Mouse (Mus musculus): Measurements from ENCODE around the gene Nav3. TPM values are rescaled to one million over a fixed set of nuclear protein-coding genes. Genes with fewer than 3 reads are reported as not detected.

The Nav3 gene
- polyA plus RNA-seq, 1 experiment from 2014 or later: 5.7 TPM

DNA sequence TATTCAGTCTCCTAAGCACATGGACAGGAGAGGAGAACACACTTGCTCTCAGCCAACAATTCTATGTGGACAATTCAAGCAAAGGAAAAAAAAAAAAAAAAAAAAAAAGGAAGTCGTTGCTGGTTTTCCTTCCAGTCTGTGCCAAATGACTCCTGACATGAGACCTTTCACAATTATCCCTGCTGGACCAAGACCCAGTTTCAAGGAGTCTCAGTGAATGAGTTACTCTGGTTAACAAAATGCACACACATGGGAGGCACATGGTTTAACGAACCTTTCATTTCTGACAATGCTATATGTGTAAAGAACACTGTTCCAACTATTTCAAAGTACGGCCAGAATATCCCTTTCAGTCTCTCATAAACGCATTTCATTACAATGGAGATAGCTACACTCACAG lies 552.8 kb downstream of the Nav3 start:
- H3K4me3 ChIP-seq: no peak overlapping the region
- WGBS: 79% methylated on average over 4 of the region's 4 CpGs
- no peaks in the 10 kb centered on the region for H3K36me3 ChIP-seq
- H3K4me2 ChIP-seq (replicated peaks): no peak overlapping the region
- no peaks in the 10 kb centered on the region for H3K9me3 ChIP-seq
- H3K27ac ChIP-seq: no peak overlapping the region
- H3K9ac ChIP-seq: no peak overlapping the region
- H3K4me1 ChIP-seq: peaks cover 16% of the 10 kb centered on the region
- H3K27me3 ChIP-seq: no peaks in the 10 kb centered on the region
- ATAC-seq (ENCODE audit: insufficient number of reproducible peaks, insufficient read depth, low FRiP score, low TSS enrichment): no peak

DNA sequence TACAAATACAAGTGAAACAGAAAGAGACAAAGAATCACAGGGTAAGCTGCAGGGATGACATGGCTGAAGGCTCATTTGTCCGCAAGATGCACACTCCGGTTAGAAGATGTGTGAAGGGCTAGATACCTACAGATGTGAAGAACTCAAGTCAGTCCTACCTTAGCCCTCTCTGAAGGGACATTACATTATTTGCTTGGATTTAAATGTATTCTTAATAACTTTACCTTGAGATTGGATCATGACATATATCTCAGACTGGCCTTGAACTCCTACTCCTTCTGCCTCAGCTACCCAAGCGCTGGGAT lies 566.9 kb downstream of the Nav3 start:
- WGBS: 87% methylated on average over 3 of the region's 3 CpGs

DNA sequence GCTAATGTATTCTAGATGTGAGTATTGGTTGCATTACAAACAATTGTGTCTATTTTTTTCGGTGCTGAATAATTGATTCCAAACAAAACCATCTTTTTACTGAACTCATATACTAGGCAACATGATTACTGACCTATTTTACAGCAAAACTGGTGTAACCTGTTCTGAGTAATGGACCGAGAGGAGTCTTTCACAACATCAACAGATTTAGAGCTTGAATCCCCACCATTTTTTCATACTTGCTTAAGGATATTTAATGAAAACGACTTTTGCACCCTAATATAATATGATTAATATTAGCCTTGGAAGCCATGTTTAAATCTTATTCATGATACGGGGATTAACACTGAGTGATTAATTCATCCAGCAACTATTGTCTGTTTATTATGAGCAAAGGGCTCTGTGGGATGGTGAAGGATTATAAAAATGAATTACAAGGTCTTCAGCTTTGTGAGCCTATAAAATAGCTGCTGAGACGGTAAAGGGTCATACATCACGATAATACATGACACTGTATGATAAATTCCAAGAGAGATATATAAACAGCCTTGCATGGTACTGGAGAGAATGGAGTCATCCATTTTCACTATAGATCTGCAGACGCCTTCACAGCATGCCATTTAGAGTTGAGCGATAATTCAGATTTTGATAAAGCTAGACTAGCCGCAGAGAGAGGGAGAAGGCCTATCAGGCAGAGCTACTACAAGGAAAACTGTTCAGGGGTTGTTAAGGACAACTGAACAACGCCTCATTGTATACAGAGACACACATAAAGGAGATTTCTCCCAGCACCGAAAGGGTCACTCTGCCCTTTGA lies 567.4 kb downstream of the Nav3 start:
- no peak for ATAC-seq (ENCODE audit: insufficient number of reproducible peaks, insufficient read depth, low FRiP score, low TSS enrichment)
- no peak overlapping the region for H3K4me2 ChIP-seq (replicated peaks)
- WGBS: 74% methylated on average over 11 of the region's 11 CpGs

More for the DNA sequence above, 566.9 kb downstream of the Nav3 start:
- no peaks in the 10 kb centered on the region for H3K27me3 ChIP-seq
- no peak overlapping the region for H3K27ac ChIP-seq
- no peak overlapping the region for H3K4me3 ChIP-seq
- H3K4me1 ChIP-seq: no peaks in the 10 kb centered on the region
- no peaks in the 10 kb centered on the region for H3K9me3 ChIP-seq
- H3K9ac ChIP-seq: no peak overlapping the region
- H3K4me2 ChIP-seq (replicated peaks): no peak overlapping the region
- ATAC-seq (ENCODE audit: insufficient number of reproducible peaks, insufficient read depth, low FRiP score, low TSS enrichment): no peak
- H3K36me3 ChIP-seq: no peaks in the 10 kb centered on the region

DNA sequence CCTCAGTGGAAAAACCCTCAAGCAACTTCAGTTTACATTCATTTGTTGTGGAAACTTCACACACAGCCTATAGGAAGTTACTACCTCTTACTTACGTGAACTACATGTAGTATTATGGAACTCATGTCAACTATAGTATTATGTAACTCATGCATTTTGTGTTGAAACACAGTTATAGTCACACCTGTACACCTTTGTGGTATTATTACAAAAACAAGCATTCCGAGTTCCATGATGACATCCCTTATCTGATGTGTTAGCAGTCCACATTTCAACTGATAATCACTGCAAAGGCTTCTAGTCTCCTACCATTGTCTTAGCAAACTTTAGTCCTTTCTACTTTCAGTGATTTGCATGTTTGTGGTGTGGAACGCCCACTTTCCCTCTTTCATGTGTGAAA lies 568.8 kb downstream of the Nav3 start:
- Histone ChIP-seq H3K4me2 (replicated peaks) (no peak overlapping the region), H3K9ac (no peak overlapping the region), H3K36me3 (no peaks in the 10 kb centered on the region), H3K4me1 (no peaks in the 10 kb centered on the region), H3K9me3 (no peaks in the 10 kb centered on the region), H3K27me3 (no peaks in the 10 kb centered on the region), H3K27ac (no peak overlapping the region), H3K4me3 (no peak overlapping the region)
- 80% methylated on average over 3 of the region's 3 CpGs for WGBS
- no peak for ATAC-seq (ENCODE audit: insufficient number of reproducible peaks, insufficient read depth, low FRiP score, low TSS enrichment)

More for the DNA sequence above, 567.4 kb downstream of the Nav3 start:
- no peak overlapping the region for H3K9ac ChIP-seq
- no peaks in the 10 kb centered on the region for H3K36me3 ChIP-seq
- no peaks in the 10 kb centered on the region for H3K27me3 ChIP-seq
- H3K9me3 ChIP-seq: no peaks in the 10 kb centered on the region
- H3K4me3 ChIP-seq: no peak overlapping the region
- H3K27ac ChIP-seq: no peak overlapping the region
- no peaks in the 10 kb centered on the region for H3K4me1 ChIP-seq

DNA sequence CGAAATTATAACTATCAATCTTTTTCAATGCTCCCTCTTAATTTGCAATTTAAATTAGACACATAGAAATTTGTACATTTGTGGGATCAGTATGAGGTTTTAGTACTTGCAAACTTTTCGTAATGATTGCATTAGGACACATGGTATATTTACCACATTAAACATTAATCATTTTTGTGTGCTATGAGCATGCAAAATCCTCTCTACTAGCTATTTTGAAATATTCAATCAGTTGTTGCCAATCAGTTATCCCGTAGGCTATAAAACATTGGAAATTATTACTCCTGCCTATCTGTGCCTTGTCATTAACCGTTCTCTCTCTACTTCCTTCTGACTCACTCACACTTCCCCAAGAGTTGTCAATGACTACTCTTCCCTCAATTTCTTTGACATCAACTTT lies 579.9 kb downstream of the Nav3 start:
- 87% methylated on average over 4 of the region's 4 CpGs for WGBS
- ATAC-seq (ENCODE audit: insufficient number of reproducible peaks, insufficient read depth, low FRiP score, low TSS enrichment): no peak

DNA sequence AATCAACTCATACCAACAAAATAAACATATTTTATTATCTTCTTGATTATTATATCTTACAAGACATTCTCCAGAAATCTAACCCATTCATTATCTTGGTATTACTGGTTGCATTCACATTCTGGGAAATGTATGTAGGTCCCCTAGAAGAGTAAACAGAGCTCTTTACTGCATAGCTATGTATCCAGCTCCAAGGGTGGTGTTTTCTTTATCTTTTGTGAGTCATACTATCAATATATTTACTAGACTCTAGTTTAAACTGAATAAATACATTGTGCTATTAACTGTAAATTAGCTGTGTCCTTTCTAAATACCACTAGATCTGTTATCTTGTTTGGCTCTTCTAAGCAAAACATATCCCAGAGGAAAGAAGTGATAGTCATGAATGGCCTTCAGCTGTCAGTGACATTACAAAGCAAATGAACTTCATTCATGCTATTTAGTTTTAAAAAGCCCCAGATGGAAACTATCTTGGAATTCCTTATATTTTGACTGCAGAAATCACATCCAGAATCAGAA lies 580.6 kb downstream of the Nav3 start:
- H3K4me2 ChIP-seq (replicated peaks): no peak overlapping the region
- no peak overlapping the region for H3K4me3 ChIP-seq
- no peaks in the 10 kb centered on the region for H3K36me3 ChIP-seq
- H3K27me3 ChIP-seq: no peaks in the 10 kb centered on the region
- no peaks in the 10 kb centered on the region for H3K9me3 ChIP-seq
- no peaks in the 10 kb centered on the region for H3K4me1 ChIP-seq
- no peak overlapping the region for H3K27ac ChIP-seq
- no peak overlapping the region for H3K9ac ChIP-seq
- ATAC-seq (ENCODE audit: insufficient number of reproducible peaks, insufficient read depth, low FRiP score, low TSS enrichment): no peak

More for the DNA sequence above, 579.9 kb downstream of the Nav3 start:
- H3K36me3 ChIP-seq: no peaks in the 10 kb centered on the region
- no peak overlapping the region for H3K27ac ChIP-seq
- no peak overlapping the region for H3K4me3 ChIP-seq
- H3K9me3 ChIP-seq: no peaks in the 10 kb centered on the region
- no peak overlapping the region for H3K4me2 ChIP-seq (replicated peaks)
- H3K27me3 ChIP-seq: no peaks in the 10 kb centered on the region
- no peaks in the 10 kb centered on the region for H3K4me1 ChIP-seq
- no peak overlapping the region for H3K9ac ChIP-seq

DNA sequence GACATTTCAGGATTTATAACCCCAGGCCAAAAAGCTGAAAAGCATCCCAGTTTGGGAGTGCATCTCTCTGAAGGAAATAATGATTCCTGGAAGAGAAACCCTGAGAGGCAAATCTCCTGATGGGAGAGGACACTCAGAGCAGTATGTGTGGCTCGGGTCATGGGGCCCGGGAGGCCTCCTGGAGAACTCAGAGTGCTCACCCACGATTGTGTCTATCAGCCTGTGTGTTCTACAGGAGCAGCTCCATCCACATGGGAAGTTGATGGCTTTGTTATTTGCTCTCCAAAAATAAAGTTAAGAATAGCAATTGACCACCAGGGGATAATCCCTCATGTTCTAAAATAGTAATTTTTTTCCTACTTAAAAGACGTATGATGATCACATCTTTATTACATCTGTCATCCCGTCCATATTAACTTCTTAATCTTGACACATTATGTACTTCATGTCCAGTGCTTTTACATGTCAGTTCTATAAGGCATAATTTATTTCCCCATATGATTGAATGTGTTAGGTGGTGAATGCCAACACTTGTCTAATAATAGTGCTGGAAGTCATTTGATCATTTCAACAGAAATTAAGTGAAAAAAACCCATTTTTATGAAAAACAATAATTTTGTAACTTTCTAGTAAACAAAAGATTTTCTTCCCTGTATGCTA lies 581.2 kb downstream of the Nav3 start:
- Histone ChIP-seq H3K4me3 (no peak overlapping the region), H3K9ac (no peak overlapping the region), H3K4me2 (replicated peaks) (no peak overlapping the region), H3K27ac (no peak overlapping the region), H3K9me3 (no peaks in the 10 kb centered on the region), H3K27me3 (no peaks in the 10 kb centered on the region), H3K4me1 (no peaks in the 10 kb centered on the region), H3K36me3 (no peaks in the 10 kb centered on the region)
- WGBS: 34% methylated on average over 5 of the region's 5 CpGs
- ATAC-seq (ENCODE audit: insufficient number of reproducible peaks, insufficient read depth, low FRiP score, low TSS enrichment): no peak

DNA sequence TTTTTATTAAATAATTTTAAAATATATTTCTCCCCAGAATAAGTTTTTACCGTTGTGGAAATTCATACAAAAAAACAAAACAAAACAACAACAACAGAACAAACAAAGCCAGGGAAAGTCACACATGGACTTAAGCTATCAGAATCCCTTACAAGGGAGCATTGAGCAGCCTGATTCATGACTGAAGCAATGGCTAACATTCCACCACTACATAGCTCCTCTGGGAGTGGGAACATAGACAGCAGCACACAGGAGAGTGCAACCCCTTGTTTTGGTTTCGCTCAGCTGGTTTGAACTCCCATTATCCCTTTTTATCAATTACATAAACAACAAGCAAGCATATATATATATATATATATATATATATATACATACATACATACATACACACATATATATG lies 589.9 kb downstream of the Nav3 start:
- H3K27ac ChIP-seq: no peak overlapping the region
- H3K4me3 ChIP-seq: no peak overlapping the region
- no peak for ATAC-seq (ENCODE audit: insufficient number of reproducible peaks, insufficient read depth, low FRiP score, low TSS enrichment)
- no peaks in the 10 kb centered on the region for H3K27me3 ChIP-seq
- no peaks in the 10 kb centered on the region for H3K9me3 ChIP-seq
- H3K4me2 ChIP-seq (replicated peaks): no peak overlapping the region
- no peak overlapping the region for H3K9ac ChIP-seq
- no peaks in the 10 kb centered on the region for H3K4me1 ChIP-seq
- no peaks in the 10 kb centered on the region for H3K36me3 ChIP-seq
- WGBS: 70% methylated on average over 2 of the region's 2 CpGs

DNA sequence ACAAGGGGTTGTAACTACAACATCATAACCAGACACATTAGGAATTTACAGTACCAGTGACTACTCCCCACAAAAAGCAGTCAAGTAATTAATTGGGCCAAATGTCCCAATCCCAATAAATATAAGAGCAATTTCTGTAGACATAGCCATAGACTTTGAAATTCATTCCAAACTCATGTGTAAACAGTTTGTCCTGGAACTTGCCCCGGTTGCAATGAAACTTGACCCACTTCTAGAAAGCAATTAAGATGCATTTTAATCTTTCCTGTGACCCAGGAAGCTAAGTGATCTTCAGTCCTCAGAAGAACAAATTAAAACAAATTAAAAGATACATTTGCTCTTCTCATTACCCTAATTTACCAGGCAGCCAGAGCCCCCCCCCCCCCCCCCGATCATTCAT lies 590.6 kb downstream of the Nav3 start:
- Histone ChIP-seq H3K4me1 (no peaks in the 10 kb centered on the region), H3K4me2 (replicated peaks) (no peak overlapping the region), H3K9ac (no peak overlapping the region), H3K36me3 (no peaks in the 10 kb centered on the region), H3K27ac (no peak overlapping the region), H3K27me3 (no peaks in the 10 kb centered on the region), H3K4me3 (no peak overlapping the region), H3K9me3 (no peaks in the 10 kb centered on the region)
- ATAC-seq (ENCODE audit: insufficient number of reproducible peaks, insufficient read depth, low FRiP score, low TSS enrichment): no peak
- 20% methylated on average over 1 of the region's 2 CpGs for WGBS

DNA sequence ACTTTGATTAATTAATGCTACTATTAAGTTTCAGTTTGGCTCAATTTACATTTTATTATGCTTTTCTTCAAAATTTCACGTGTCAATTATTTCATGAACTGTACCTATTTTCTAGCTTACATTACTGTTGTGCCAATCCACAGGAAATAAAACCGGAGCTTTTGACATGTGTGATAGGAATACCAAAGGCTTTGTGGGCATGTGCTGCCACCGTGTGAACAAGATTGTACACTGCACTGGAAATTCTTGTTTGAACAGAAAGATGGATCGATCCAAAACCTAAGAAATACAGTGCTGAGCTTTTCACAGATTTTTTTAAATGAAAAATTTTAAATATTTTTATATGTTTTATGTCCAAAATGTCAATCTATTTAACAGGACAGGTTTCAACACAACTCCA lies 591.3 kb downstream of the Nav3 start:
- Histone ChIP-seq H3K4me1 (no peaks in the 10 kb centered on the region), H3K9ac (no peak overlapping the region), H3K27me3 (no peaks in the 10 kb centered on the region), H3K9me3 (no peaks in the 10 kb centered on the region), H3K36me3 (no peaks in the 10 kb centered on the region), H3K27ac (no peak overlapping the region), H3K4me3 (no peak overlapping the region), H3K4me2 (replicated peaks) (no peak overlapping the region)
- 24% methylated on average over 4 of the region's 4 CpGs for WGBS
- ATAC-seq (ENCODE audit: insufficient number of reproducible peaks, insufficient read depth, low FRiP score, low TSS enrichment): no peak

DNA sequence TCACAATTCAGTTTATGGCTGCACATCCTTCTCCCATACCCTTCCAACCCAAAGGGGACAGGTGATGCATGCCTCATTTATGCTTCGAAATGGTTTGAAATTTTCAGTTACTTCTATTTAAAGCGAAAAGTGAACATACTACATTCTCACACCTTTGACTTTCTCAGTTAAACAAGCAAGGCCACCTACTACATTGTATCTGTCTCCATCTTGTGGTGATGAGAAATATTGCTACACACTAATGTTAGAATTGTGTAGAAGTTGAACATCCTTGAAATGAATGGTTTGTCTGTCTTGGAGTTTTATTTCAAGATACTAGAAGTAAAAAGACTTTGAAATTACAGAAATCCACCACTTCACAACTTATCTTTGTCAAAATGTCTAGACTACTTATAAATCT lies 594.7 kb downstream of the Nav3 start:
- H3K4me2 ChIP-seq (replicated peaks): no peak overlapping the region
- H3K9ac ChIP-seq: no peak overlapping the region
- no peaks in the 10 kb centered on the region for H3K4me1 ChIP-seq
- no peaks in the 10 kb centered on the region for H3K9me3 ChIP-seq
- H3K36me3 ChIP-seq: no peaks in the 10 kb centered on the region
- H3K27ac ChIP-seq: no peak overlapping the region
- H3K4me3 ChIP-seq: no peak overlapping the region
- WGBS: 61% methylated on average over 2 of the region's 2 CpGs
- H3K27me3 ChIP-seq: no peaks in the 10 kb centered on the region
- ATAC-seq (ENCODE audit: insufficient number of reproducible peaks, insufficient read depth, low FRiP score, low TSS enrichment): no peak

DNA sequence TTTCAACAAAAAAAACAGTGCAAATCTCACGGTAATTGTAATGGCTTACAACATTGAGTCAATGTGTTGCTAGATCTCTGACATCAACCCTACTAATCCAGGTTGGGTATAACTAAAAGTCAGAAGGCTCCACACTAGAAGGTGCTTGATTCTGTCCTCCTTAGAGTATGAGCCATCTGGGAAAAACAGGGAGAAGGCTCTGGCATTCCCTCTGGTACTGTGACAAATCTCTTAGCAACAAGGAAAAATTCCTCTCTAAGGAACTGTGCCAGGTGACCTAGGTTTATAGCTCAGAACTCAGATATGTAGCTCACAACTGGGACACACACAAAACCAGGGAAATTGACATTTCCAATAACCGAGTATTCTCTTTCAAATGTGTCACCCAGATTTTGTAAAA lies 597.4 kb downstream of the Nav3 start:
- H3K4me3 ChIP-seq: no peak overlapping the region
- no peaks in the 10 kb centered on the region for H3K9me3 ChIP-seq
- H3K36me3 ChIP-seq: no peaks in the 10 kb centered on the region
- 81% methylated on average over 2 of the region's 2 CpGs for WGBS
- H3K4me1 ChIP-seq: no peaks in the 10 kb centered on the region
- no peak overlapping the region for H3K9ac ChIP-seq
- H3K27ac ChIP-seq: no peak overlapping the region
- no peak for ATAC-seq (ENCODE audit: insufficient number of reproducible peaks, insufficient read depth, low FRiP score, low TSS enrichment)
- no peak overlapping the region for H3K4me2 ChIP-seq (replicated peaks)
- H3K27me3 ChIP-seq: no peaks in the 10 kb centered on the region
